Mouse (Mus musculus) bone marrow, adult 2 months (tissue): ENCODE measurements around the gene Cd2bp2.
A peak's percentile ranks its signal among the peaks of the same experiment; 100 is the strongest.

Experiments
- CTCF ChIP-seq: fragments of 200-500 bp; IDR thresholded peaks from 2 replicates; pipeline ENCODE4 v1.5.1; 2011; ENCODE audit warnings: low read length, control low read depth; ENCODE audit not compliant: control insufficient read depth, insufficient read depth
- POLR2A ChIP-seq: fragments of 200-500 bp; IDR thresholded peaks from 2 replicates; pipeline ENCODE4 v1.6.1; 2011; ENCODE audit warnings: low read depth, mild to moderate bottlenecking, control low read depth, low read length, borderline replicate concordance; ENCODE audit not compliant: control insufficient read depth

- TF ChIP-seq CTCF = peak; percentile 67
- TF ChIP-seq POLR2A = no peak
These were observed 12.0 kb downstream of the Cd2bp2 start for GRCm38 (mm10) chr7:127183828-127184227.
